In the genomic region with DNA sequence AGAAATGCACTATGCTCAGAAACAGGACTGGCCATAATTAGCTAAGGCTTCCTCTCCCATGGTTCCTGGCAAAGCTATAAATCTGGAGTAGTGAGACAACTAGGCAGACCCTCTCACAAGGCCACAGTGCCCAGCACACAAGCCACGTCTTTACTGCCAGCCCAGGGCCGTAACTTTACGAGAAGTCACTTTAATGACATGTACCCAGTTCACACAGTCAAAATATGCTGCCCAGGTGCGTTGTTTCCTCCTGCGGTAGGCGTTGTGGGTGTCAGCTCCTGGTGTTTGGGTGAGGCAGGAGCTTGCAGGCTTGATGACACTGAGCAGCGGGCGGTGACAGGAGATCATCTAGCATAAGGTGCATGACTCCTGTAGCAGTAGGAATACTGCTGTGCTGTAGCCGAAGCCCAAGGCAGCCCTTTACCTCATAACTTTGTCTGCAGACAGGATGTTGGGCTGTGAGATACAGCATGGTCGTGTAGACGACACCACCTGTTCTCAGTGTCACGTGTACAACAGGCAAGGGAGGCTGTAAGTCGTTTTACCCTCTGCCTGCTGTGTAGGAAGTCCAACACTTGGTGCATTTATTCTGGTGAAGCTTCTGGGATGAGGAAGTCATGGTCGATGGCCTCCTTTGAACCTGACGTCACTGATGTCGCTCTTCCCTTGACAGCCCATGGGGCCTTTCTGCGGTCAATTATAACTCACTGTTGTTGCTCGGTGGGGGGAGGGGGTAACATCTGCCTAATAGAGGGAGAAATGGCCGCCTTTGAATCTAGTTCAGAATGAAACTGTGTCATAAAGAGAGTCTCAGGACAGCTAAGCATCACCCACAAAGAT, we compare ENCODE assay signal across 13 mouse cellular contexts. TPM values are rescaled to one million over a fixed set of nuclear protein-coding genes. Genes with fewer than 3 reads are reported as not detected.
DNase-seq lines count a peak whose midpoint lies in the region; ATAC-seq and TF ChIP-seq lines count a peak whose summit lies in the region.
"Had no signal": no experiment of that assay in that cellular context is flagged by ENCODE, and none has a peak within 500 bp of the region (broad histone marks: within the 10 kb centered on the region; RNA-seq: fewer than 3 reads in every experiment).

No protein-coding gene starts in this region.

- no peak overlapping the region for H3K4me3 ChIP-seq in testis, adult 2 months (ENCODE audit: control insufficient read depth, low read depth, low read length)
- H3K4me3 ChIP-seq in limb, embryonic 15.5 days: no peak overlapping the region
- H3K4me3 ChIP-seq in small intestine, adult 2 months (ENCODE audit: low read depth, low read length): no peak overlapping the region
- no peak overlapping the region for H3K4me3 ChIP-seq in heart, embryonic 10.5 days
- H3K4me3 ChIP-seq: hindbrain, embryonic 13.5 days; neural tube, embryonic 12.5 days had no signal

- no peaks in the 10 kb centered on the region for H3K9me3 ChIP-seq in limb, embryonic 15.5 days
- no peaks in the 10 kb centered on the region for H3K9me3 ChIP-seq in heart, embryonic 10.5 days
- H3K9me3 ChIP-seq: hindbrain, embryonic 13.5 days; neural tube, embryonic 12.5 days had no signal

- intact Hi-C loops in left cerebral cortex, postnatal 10 days (cut with DNase I): no loop called here

- H3K27ac ChIP-seq in testis, adult 2 months (ENCODE audit: control insufficient read depth, insufficient read depth, low read depth, low read length): peak overlapping the region; percentile 49; the same call in 1 of the 2 replicates
- H3K27ac ChIP-seq in limb, embryonic 15.5 days: peak overlapping the region; percentile 44
- peak overlapping the region; percentile 40 for H3K27ac ChIP-seq in small intestine, adult 2 months (ENCODE audit: insufficient read depth, low read depth, low read length)
- H3K27ac ChIP-seq in heart, embryonic 10.5 days: no peak overlapping the region
- H3K27ac ChIP-seq: hindbrain, embryonic 13.5 days; neural tube, embryonic 12.5 days had no signal

- no peaks in the 10 kb centered on the region for H3K27me3 ChIP-seq in testis, adult 2 months (ENCODE audit: control insufficient read depth, insufficient read depth, low read length)
- H3K27me3 ChIP-seq in limb, embryonic 15.5 days: no peaks in the 10 kb centered on the region
- H3K27me3 ChIP-seq in small intestine, adult 2 months (ENCODE audit: control insufficient read depth, insufficient read depth, low read length): no peaks in the 10 kb centered on the region
- H3K27me3 ChIP-seq in heart, embryonic 10.5 days (ENCODE audit: insufficient read depth, poor library complexity, severe bottlenecking): no peaks in the 10 kb centered on the region
- H3K27me3 ChIP-seq: hindbrain, embryonic 13.5 days; neural tube, embryonic 12.5 days had no signal

- no peak for ATAC-seq in limb, embryonic 15.5 days (ENCODE audit: insufficient number of reproducible peaks, low FRiP score, low TSS enrichment, low read depth)

- H3K36me3 ChIP-seq in testis, adult 2 months (ENCODE audit: control insufficient read depth, insufficient read depth, low read length): no peaks in the 10 kb centered on the region
- H3K36me3 ChIP-seq in limb, embryonic 15.5 days: no peaks in the 10 kb centered on the region
- no peaks in the 10 kb centered on the region for H3K36me3 ChIP-seq in small intestine, adult 2 months (ENCODE audit: control insufficient read depth, insufficient read depth, low read length)
- no peaks in the 10 kb centered on the region for H3K36me3 ChIP-seq in heart, embryonic 10.5 days
- H3K36me3 ChIP-seq: hindbrain, embryonic 13.5 days; neural tube, embryonic 12.5 days had no signal

- 0 out of 2 replicates have a peak, but pooled peaks have one; percentile 5 for TF ChIP-seq CTCF in testis, adult 2 months (IDR thresholded peaks at IDR 0.05; ENCODE audit: control insufficient read depth, insufficient read depth, insufficient replicate concordance, low read depth, low read length)
- no peak for TF ChIP-seq CTCF in small intestine, adult 2 months (IDR thresholded peaks at IDR 0.05; ENCODE audit: extremely low read depth, insufficient read length, insufficient replicate concordance, low read depth, low read length)

- no peak for TF ChIP-seq POLR2A in testis, adult 2 months (IDR thresholded peaks at IDR 0.05; ENCODE audit: control insufficient read depth, low read depth, low read length)
- TF ChIP-seq POLR2A in small intestine, adult 2 months (IDR thresholded peaks at IDR 0.05; ENCODE audit: low read depth, low read length): no peak

- H3K4me1 ChIP-seq in testis, adult 2 months (ENCODE audit: control insufficient read depth, insufficient read depth, low read length): peaks cover 9% of the 10 kb centered on the region
- peaks cover 7% of the 10 kb centered on the region; the same call in 1 of the 2 replicates for H3K4me1 ChIP-seq in limb, embryonic 15.5 days
- peaks cover 17% of the 10 kb centered on the region for H3K4me1 ChIP-seq in small intestine, adult 2 months (ENCODE audit: control insufficient read depth, insufficient read depth, insufficient read length, low read length)
- peaks cover 9% of the 10 kb centered on the region for H3K4me1 ChIP-seq in heart, embryonic 10.5 days

- DNase-seq in testis, postnatal 10 days (ENCODE audit: low spot score): no peak
- DNase-seq in frontal cortex, postnatal 14 days (ENCODE audit: low spot score in 2 of 2): no peak
- DNase-seq in heart, embryonic 10.5 days (ENCODE audit: low spot score): no peak
- no peak for DNase-seq in left cerebral cortex, postnatal 10 days (ENCODE audit: extremely low spot score in 1 of 2, low spot score in 2 of 2)
- DNase-seq in embryo, embryonic 11 days: no peak
- DNase-seq: cerebellum, postnatal 10 days; gastrocnemius, postnatal 10 days; lung, embryonic 14.5 days had no signal

- no peak overlapping the region for H3K4me2 ChIP-seq in limb, embryonic 15.5 days
- H3K4me2 ChIP-seq: hindbrain, embryonic 13.5 days; lung, embryonic 14.5 days; neural tube, embryonic 12.5 days had no signal

- H3K9ac ChIP-seq in limb, embryonic 15.5 days: no peak overlapping the region
- H3K9ac ChIP-seq: hindbrain, embryonic 13.5 days; lung, embryonic 14.5 days; neural tube, embryonic 12.5 days had no signal

- 38% methylated on average over 19 of the region's 19 CpGs for WGBS in limb, embryonic 15.5 days
- 57% methylated on average over 19 of the region's 19 CpGs for WGBS in small intestine, adult 2 months
- WGBS in heart, embryonic 10.5 days: 75% methylated on average over 19 of the region's 19 CpGs

RNA-seq across cellular contexts. Expression of gene Ppp2ca, which starts 22.5 kb away (rescaled TPM):
- polyA plus RNA-seq in testis, adult 2 months (2012; rRNA removed): 8.2 and 9.3 TPM in 2 replicates
- polyA plus RNA-seq in limb, embryonic 15.5 days (2015; fragmentation: Nextera tagmentation; extraction: Ambion mirVana): 64.4 and 73.9 TPM in 2 replicates
- 11.9 and 27.0 TPM in 2 replicates for polyA plus RNA-seq in small intestine, adult 2 months (2012; rRNA removed)
- polyA plus RNA-seq in heart, embryonic 10.5 days (2016; fragmentation: Nextera tagmentation; extraction: Ambion mirVana): 66.2 and 91.4 TPM in 2 replicates
- total RNA-seq in left cerebral cortex, postnatal 10 days (2021): 100 to 1,000 TPM; 145 to 149 TPM
